Mouse (Mus musculus) spleen, embryonic (tissue): ENCODE results near the gene Rasgrp3.

Source experiments
- CTCF ChIA-PET: fragments of 350-600 bp; sonication (Branson Sonifier 250); formaldehyde crosslinking; loops from one replicate; lab custom pipeline; 2022; lab: Charles Lee

Rasgrp3 gene

GRCm38 (mm10) chr17:75536396-75537049 lies 100.8 kb downstream of the Rasgrp3 start:
- CTCF ChIA-PET = interaction anchor here (0.7 to 1.1 kb wide), 4 partner anchors 9 to 287 kb away, joined by 3 to 8 read pairs (median 3); no protein-coding TSS in a partner anchor

- CTCF ChIA-PET = interaction anchor here (0.6 to 1.1 kb wide), 5 partner anchors 10 to 288 kb away, joined by 3 to 8 read pairs (median 3); no protein-coding TSS in a partner anchor
Measured at GRCm38 (mm10) chr17:75537050-75537445, 101.4 kb downstream of the Rasgrp3 start.

GRCm38 (mm10) chr17:75538431-75538830 lies 102.7 kb downstream of the Rasgrp3 start:
- CTCF ChIA-PET = no interaction called here

GRCm38 (mm10) chr17:75539130-75539529 lies 103.4 kb downstream of the Rasgrp3 start:
- CTCF ChIA-PET = no interaction called here

GRCm38 (mm10) chr17:75539841-75540240 lies 104.1 kb downstream of the Rasgrp3 start:
- CTCF ChIA-PET = no interaction called here

- CTCF ChIA-PET = no interaction called here
Measured at GRCm38 (mm10) chr17:75543434-75543833, 107.7 kb downstream of the Rasgrp3 start.

GRCm38 (mm10) chr17:75544262-75544661 lies 108.6 kb downstream of the Rasgrp3 start:
- CTCF ChIA-PET = no interaction called here

GRCm38 (mm10) chr17:75550771-75551413 lies 115.2 kb downstream of the Rasgrp3 start:
- CTCF ChIA-PET = interaction anchor here (0.6 to 0.7 kb wide), 2 partner anchors 58 to 127 kb away, joined by 3 to 4 read pairs; no protein-coding TSS in a partner anchor

- CTCF ChIA-PET = interaction anchor here (0.7 kb wide), 1 partner anchor 128 kb away, joined by 4 read pairs; no protein-coding TSS in a partner anchor
Measured at GRCm38 (mm10) chr17:75551512-75552400, 116.1 kb downstream of the Rasgrp3 start, which contains the start of gene Fam98a. Gene Fam98a (minus strand): TSS chr17:75551946.

- CTCF ChIA-PET = no interaction called here
Measured at GRCm38 (mm10) chr17:75557031-75557430, 121.3 kb downstream of the Rasgrp3 start.

- CTCF ChIA-PET = no interaction called here
Measured at GRCm38 (mm10) chr17:75558041-75558440, 122.3 kb downstream of the Rasgrp3 start.

- CTCF ChIA-PET = no interaction called here
Measured at GRCm38 (mm10) chr17:75575608-75576007, 139.9 kb downstream of the Rasgrp3 start.
